Mouse (Mus musculus): ENCODE measurements around the gene Fscn3.
A peak's percentile ranks its signal among the peaks of the same experiment; 100 is the strongest.

Fscn3 gene

GRCm38 (mm10) chr6:28428290-28428689 is 701 bp downstream of the Fscn3 start, which contains the start of gene Gcc1:
Gcc1 (minus strand) TSS chr6:28428390.
- no peak for DNase-seq

- no peak for DNase-seq
Observed at GRCm38 (mm10) chr6:28429870-28430269, 2.3 kb downstream of the Fscn3 start.

DNA sequence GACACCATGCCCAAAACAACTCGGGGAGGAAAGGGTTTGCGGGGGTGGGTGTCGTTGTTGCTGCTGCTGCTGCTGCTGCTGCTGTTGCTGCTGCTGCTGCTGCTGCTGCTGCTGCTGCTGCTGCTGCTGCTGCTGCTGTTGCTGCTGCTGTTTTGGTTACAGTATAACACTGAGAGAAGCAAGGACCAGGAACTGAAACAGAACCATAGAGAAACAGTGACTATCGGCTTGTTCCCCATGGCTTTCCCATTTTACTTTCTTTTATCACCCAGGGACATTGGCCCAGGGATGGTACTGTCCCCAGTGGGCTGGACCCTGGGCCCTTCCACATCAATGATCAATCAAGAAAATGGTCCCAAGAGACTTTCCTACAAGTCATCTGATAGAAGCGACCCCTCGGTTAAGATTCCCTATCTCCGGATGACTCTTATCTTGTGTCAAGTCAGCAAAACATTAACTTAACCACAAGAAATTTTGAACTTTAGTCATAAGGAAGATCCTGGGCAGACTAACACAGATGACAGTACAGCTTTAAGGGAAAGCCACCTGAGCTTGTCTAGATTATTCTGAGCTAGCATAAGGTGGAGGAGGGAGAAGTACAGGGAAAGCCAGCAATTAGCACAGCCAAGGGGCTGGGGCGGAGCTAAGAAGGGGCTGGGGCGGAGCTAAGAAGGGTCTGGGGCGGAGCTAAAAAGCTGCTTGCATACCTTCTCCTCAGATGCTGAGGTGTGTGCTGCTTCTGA is 3.4 kb downstream of the Fscn3 start:
- DNase-seq, result no peak

DNA sequence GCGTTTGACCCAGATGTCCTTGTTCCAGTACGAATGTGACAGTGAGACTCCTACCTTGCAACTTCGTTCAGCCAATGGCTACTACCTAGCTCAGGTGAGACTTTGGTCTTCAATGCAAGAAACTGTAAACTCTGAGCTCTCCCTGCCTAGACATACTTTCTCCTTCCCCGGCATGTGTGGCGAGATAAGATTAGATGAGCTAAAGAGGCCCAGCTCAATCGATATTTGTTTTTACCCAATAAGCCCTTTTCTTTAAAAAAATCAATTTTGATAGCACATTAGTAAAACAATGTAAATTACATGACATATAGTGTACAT is 3.9 kb downstream of the Fscn3 start:
- no peak for DNase-seq

DNA sequence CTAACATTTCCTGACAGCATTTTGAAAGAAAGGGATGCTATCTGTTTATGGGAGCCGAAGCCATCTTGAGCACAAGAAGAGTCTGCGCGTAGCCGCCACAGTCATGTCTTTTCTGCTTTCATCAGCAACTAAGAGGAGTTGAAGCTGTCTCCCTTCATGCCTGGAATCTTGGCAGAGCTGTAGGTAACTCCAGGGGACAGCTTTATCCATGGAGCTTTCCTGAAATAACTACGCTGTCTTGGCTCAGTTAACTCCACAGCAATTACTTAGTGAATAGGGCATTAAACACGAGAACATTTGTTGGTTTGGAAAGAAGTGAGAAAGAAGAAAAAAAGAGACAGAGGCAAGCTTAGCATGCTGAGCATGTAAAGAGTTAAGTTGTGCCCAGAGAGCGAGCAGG is 20.3 kb downstream of the Fscn3 start:
- no peak for DNase-seq

- no peak for DNase-seq
Observed at GRCm38 (mm10) chr6:28449253-28449652, 21.7 kb downstream of the Fscn3 start, which contains the start of gene Pax4. Pax4 (minus strand) TSS chr6:28449353.

- no peak for DNase-seq
Observed at GRCm38 (mm10) chr6:28450481-28450880, 22.9 kb downstream of the Fscn3 start.

- DNase-seq, result no peak
Observed at GRCm38 (mm10) chr6:28450977-28451376, 23.4 kb downstream of the Fscn3 start.

- DNase-seq, result no peak
Observed at GRCm38 (mm10) chr6:28459221-28459668, 31.7 kb downstream of the Fscn3 start.

DNA sequence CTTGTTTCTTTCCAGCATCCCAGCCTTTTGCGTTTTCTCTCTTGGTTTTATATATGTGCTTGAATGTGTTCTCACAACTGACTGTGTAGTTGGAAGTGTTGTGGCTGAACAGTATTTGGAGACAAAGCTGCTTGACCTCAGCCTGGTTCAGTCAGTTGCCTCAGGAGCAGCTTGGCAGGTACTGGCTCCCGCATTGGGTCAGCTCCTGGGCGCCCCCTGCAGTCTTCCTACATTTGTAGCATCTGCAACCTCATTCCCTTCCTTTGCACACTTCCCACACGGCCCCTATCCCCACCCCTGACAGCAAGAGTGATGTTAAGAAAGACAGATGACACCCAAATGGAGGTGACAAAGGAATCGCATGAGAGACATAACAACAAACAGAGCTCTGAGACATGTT is 32.9 kb downstream of the Fscn3 start:
- peak; percentile 48 for DNase-seq

GRCm38 (mm10) chr6:28464630-28465029 is 37.0 kb downstream of the Fscn3 start:
- no peak for DNase-seq

DNA sequence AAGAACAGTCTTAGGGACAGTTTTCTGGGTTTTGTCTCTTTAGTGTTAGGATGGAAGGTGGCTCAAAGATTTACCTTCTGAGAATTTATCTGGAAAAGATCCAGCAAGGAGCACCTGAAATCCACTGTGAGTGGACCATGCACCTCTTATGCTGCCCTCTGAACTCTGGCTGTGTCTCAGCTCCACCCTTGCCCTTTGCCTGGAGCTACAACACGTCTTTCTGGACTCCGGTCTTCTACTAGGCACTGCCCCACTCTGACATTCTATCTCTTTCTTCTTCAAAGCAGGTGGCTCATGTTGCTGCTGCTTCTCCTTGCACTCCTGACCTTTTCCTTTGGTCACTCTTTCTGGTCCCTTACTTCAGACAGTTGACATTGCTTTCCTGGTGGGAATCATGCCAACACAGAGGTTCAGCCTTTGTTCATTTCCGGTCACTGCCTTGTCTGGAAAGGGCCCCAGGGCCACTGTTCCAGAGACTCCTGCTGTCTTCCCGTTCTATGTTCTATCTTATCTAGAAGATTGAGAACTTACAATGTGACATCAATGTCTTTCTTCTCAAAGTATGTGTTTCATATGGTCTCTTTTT is 42.5 kb downstream of the Fscn3 start:
- DNase-seq, result no peak

DNA sequence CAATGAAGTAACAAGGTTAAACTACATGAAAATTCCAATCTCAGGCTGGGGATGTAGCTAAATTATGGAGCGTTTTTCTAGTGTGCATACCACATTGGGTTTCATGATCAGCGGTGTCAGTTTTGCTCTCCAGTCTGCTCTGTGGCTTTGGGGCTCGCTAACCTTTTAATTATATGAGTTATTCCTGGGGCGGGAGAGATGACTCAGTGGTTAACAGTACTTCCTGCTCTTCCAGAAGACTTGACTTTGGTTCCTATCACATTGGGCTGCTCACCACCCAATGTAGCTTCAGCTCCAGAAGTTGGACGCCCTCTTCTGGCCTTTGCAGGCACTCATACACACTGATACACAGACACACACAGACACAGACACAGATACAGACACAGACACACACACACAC is 43.0 kb downstream of the Fscn3 start:
- DNase-seq, result no peak

- no peak for DNase-seq
Observed at GRCm38 (mm10) chr6:28471284-28472035, 43.9 kb downstream of the Fscn3 start.

GRCm38 (mm10) chr6:28474211-28474610 is 46.6 kb downstream of the Fscn3 start:
- DNase-seq, result no peak

GRCm38 (mm10) chr6:28474839-28475238 is 47.2 kb downstream of the Fscn3 start, which contains the start of gene Snd1:
Snd1 (plus strand) TSS chr6:28475139.
- no peak for DNase-seq

DNA sequence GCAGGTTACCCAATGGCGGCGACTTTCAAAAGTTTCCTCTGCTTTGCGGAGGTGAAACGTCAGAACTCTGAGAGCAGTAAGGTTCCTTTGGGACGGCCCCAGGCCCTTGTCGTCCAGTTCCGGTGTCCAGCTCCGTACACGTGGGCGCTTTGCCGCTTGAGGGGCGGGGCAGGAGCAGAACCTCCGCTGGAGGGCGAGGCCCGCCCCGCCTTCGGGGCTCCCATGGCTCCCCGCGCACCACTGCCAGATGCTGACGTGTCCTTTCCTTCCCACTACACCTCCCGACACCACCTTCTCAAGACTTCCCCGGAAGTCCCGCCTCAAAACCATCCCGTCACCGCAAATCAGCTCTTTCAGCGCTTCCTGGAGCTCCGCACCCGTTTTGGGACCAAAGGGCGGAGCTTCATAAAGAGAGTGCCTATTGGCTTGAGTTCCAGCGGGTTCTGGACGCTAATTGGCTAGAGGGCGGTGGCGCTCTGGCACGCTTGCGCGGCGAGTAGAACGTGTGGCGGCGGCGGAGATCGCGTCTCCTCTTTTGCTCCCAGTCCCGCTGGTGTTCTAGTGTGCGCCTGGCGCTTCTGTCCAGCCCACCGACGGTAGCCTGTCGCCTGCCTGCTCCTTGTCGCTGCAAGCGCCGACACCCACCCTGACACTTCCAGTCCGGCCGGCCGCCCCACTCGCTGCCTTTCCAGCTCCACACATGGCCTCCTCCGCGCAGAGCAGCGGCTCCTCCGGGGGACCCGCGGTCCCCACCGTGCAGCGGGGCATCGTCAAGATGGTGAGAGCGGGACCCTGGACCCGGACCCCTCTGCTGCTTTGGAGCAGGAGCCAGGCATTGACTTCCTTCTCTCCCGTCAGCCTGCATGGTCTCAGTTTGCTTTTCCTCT is 52.5 kb downstream of the Fscn3 start:
- peak; percentile 100 for DNase-seq

DNA sequence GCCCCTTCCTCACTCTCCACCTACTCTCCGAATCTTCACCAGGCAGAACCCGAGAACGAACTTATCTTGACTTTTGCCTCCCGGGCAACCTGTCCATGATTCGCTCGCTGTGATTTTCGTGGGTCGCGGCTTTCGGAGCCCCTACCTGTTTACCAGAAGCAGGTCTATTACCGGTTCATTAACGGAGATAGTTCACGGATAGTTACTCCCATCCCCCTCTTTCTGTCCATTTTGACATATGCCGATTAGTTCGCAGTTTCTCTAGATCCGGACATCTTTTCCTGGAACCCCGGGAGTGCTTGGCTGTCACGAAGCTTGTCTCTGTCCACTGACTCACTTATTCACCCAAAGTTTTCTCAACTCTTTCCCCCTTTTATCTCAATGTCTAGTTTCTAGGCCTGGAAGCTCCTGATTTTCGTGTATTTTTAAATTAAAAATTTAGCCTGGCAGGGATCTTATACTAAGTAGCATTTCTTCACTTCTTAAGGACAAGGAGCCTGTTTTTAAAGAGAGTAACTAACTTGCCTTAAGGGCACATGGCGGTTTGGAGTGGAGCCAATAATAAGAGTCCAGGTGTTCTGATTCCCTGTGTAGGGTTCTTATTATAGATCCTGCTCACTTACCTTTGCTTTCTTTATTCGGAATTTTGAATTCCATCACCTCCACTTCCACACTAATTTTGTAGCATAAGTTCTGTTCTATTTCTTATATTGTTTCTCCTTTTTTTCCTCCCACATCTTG is 53.3 kb downstream of the Fscn3 start:
- DNase-seq, result no peak

GRCm38 (mm10) chr6:28482711-28483315 is 55.2 kb downstream of the Fscn3 start:
- DNase-seq, result no peak

DNA sequence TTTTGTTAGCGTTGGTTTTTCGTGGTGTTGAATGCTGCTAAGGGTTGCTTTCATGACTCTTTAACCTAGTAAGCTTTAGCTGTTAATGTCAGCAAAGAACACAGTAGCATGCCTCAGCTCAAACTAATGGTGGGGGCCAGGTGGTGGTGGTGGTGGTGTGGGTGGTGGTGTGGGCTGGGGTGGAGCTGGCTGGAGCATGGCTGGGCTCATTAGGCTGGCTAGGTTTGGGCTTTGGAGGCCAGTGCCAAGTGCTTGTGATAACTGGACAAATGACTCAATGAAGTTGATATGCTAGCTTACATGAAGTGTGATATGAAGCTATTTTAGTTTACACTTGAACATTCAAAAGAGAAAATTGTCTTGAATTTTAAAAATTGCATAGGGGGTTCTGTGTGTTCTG is 58.4 kb downstream of the Fscn3 start:
- no peak for DNase-seq

GRCm38 (mm10) chr6:28486471-28486870 is 58.9 kb downstream of the Fscn3 start:
- DNase-seq, result no peak

DNA sequence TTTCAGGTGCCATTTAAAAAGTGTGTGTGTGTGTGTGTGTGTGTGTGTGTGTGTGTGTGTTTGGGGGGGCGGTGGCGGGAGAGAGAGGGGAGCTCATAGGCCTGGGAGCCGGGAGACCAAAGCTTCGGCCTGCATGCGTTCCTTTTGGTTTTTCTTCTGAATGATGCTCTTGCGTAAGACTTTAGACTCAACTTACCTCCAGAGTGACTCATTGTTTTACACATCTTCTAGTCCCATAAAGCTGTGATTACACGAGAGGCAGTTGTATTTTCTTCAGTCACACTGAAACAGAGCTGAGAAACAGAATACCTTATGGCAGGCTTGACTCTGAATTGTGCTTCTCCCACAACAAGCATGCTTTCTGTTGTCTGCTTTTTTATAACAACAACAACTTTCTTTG is 59.3 kb downstream of the Fscn3 start:
- DNase-seq, result no peak
